Mouse (Mus musculus) heart, postnatal 36 days (tissue): ENCODE results near the gene Zfp518b. TPM values are rescaled to one million over a fixed set of nuclear protein-coding genes. Genes with fewer than 3 reads are reported as not detected.

Experiments used
- DNase-seq, 2 experiments: peaks; one replicate each; pipeline ENCODE4 v3.0.0; 2021 to 2022
- intact Hi-C: fragments of 180-260 bp; cut with DNase I; formaldehyde crosslinking; loops from one replicate; pipeline ENCODE4 v1.15.1; 2025
- total RNA-seq, 2 experiments: library from RNA; stranded (reverse); gene quantifications; 2 replicates each; pipeline ENCODE4 v1.2.3; 2021

The Zfp518b gene
- 1 to 10 TPM; 4.2 to 6.4 TPM for total RNA-seq

- intact Hi-C loops: no loop called here
- peak; percentile 82 to 86 for DNase-seq
Observed at GRCm38 (mm10) chr5:38684164-38684911, at the start of gene Zfp518b. TSS of gene Zfp518b (minus strand) at chr5:38684826.

DNA sequence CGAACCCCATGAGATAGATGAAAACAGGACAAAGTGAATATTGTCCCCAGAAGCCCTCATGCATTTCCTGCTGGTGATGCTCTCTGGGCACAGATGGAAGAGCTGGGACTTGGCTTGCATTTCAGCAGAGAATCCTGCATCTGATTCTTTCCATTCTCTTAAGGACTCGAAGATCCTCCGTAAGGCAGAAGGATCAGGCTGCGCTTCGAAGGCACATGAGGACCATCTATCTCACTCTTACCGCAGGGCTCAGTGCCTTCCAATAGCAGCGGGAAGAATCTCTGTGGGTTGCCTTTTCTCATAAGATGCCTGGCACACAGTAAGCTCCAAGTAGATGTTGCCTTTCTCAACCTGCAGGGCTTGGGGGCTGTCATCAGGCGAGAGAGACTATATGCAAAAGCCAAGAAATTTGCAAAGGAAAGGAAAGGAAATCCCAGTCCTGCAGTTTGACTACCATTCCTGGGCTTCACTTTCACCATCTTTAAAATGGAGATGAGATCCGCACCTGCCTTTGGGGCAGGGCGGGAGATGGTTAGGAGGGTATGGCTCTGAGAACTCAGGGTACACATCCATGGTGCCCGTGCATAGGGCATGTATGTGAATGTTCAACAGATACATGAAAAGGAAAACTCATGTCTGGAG is 24.4 kb upstream of the Zfp518b start:
- intact Hi-C loops: no loop called here
- no peak for DNase-seq

DNA sequence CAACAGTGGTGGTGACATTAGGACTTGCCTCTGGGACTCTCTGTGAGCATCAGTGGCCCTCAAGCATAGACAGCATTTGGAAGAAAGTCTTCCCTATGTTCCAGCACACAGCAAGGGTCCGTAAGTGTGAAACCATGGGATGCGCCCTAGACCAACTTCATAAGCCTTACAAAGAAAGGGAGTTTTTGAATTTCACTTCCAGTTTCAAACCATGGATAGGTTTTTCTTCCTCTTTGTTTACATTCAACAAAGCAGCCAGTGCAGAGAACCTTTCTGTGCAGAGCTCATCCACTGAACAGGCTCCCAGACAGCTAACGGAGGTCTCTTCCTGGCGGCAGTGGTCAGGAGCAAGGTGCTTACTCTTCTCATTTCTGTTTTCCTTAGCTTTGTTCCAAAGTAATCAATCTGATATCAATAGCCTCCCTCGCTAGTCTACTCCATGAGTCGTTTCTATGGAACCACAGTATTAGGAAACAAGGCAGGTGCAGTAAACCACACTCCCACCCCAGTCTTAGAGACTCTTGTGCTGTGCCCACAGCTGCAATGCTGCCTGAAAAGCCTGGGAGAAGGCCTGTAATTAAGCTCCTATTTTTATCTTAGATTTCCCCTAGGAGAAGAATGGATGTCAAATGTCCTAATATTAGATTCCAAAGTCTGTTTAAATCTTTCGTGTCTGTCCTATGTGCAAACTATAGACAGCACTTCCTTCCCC is 22.9 kb upstream of the Zfp518b start:
- DNase-seq: no peak
- intact Hi-C loops: no loop called here

DNA sequence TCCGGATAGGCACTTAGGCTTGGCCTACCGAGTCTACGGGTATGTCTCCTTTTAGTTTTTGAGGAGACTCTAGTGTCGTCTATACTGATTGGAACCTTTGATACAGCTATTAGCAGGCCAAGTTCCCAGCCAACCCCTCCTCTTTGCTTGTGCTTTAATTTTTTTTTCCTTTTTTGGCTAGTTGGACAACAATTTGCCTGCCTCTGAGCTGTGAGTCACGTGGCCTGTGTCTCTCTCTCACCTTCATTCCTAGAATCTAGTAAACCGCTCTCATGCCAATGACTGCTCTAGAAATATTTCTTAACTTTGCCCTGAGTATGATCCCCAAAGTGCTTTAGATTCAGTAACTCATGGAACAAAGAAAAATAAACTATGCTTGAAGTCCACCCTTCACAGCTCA is 18.3 kb upstream of the Zfp518b start:
- no peak for DNase-seq

GRCm38 (mm10) chr5:38702091-38702490 is 17.5 kb upstream of the Zfp518b start:
- intact Hi-C loops: no loop called here
- DNase-seq: no peak

More for the DNA sequence above, 18.3 kb upstream of the Zfp518b start:
- intact Hi-C loops: no loop called here

GRCm38 (mm10) chr5:38698466-38698865 is 13.8 kb upstream of the Zfp518b start:
- intact Hi-C loops: no loop called here
- DNase-seq: no peak

- intact Hi-C loops: no loop called here
Observed at GRCm38 (mm10) chr5:38698046-38698445, 13.4 kb upstream of the Zfp518b start.

GRCm38 (mm10) chr5:38696616-38697375 is 12.2 kb upstream of the Zfp518b start:
- intact Hi-C loops: no loop called here

More at GRCm38 (mm10) chr5:38698046-38698445, 13.4 kb upstream of the Zfp518b start:
- DNase-seq: no peak

DNA sequence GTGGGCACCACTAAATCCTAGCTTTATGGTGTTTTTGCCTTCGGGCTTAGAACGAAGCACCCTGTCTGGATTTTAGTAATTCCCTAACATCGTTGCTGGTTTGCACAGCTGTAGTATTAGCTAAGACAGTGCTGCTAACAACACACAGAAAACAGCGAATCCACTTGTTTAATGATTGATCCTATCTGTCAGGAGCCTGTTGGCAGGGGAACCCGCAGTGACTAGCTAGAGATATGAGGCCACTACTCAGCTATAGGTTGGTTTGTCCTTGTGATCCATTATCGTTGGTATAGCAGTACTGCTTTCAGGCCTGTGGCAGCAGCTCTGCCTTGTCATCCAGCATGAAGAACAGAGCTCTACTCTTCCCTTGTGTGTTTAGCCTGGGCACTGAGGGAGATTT is 8.2 kb upstream of the Zfp518b start:
- intact Hi-C loops: no loop called here
- no peak for DNase-seq

More at GRCm38 (mm10) chr5:38696616-38697375, 12.2 kb upstream of the Zfp518b start:
- no peak for DNase-seq

- intact Hi-C loops: no loop called here
- DNase-seq: no peak
Observed at GRCm38 (mm10) chr5:38689186-38689585, 4.6 kb upstream of the Zfp518b start.

DNA sequence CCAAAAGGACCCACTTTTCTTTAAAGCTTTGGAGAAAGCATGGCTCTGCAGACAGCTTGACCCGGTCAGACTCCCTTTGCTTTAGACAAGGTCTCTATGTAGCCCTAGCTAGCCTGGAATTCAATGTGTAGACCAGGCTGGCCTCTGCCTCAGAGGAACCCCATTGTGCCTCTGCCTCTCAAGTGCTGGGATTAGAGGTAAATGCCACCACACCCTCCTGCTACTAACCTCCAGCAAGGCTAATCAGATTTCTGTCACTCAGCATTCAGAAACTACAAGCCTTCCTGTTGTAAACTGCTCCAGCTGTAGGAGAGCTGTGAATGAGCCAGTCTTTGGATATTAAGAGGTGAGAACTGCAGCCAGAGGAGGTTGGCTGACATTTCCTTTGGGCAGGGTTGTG is 3.1 kb upstream of the Zfp518b start:
- DNase-seq: no peak
- intact Hi-C loops: no loop called here

DNA sequence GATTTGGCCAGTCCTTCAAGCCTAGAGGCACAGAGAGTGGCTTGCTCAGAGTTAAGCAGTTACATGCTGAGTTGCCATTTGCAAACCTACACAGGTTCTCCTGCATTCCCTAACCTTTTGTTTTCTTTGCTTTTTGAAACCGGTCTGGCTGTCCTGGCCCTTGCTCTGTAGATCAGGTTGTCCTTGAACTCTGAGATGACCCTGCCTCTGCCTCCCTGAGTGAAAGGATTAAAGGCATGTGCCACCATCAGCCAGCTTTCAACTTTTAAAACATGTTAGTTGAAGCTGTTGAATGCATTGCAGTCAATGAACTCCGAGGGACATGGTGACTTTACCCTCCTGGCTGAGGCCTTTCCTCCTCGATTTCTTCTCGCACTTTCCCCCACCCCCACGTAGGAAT is 25.8 kb downstream of the Zfp518b start:
- no peak for DNase-seq
- intact Hi-C loops: no loop called here

DNA sequence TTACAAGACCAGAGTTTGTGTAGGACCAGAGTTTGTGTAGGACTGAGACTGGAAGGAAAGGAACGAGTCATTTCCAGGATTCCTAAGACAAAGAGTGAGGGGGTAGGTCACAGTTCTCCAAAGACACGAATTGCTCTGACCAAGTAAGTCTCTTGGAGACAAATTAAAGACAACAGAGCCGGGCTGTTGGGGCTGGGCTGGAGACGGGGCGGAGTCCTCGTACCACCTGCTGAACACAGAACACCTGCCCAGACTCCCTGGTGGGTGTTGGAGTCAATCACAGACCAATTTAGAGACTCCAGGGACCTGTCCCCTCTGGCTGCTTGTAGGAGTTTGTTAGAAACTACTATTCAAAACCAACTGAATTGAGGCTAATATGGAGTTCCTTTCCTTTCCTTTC is 28.4 kb downstream of the Zfp518b start:
- intact Hi-C loops: no loop called here
- no peak for DNase-seq

DNA sequence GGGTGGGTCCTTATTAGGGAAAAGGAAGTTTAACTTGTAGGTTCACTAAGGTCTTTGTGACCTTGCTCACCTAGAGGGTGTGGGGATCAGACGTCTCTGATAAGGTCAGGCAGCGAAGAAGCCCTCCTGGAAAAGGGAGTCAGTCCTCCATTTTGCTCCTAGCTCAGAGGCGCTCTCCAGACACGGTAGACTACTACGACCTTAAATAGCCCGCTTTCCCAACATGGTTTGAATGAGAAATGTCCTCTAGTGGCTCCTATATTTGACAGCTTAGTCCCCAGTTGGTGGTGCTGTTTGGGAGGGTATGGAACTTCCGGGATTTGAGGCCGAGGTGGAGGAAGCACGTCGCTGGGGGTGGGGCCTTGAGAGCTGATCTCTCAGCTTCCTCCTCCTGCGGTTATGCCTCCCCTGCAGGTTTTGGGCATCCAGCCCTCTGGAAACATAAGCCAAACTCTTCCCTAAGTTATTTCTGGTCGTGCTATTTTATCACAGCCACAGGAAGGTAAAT is 29.2 kb downstream of the Zfp518b start:
- intact Hi-C loops: no loop called here
- no peak for DNase-seq

- no peak for DNase-seq
- intact Hi-C loops: no loop called here
Observed at GRCm38 (mm10) chr5:38654571-38654970, 30.1 kb downstream of the Zfp518b start.

GRCm38 (mm10) chr5:38653101-38653500 is 31.5 kb downstream of the Zfp518b start:
- intact Hi-C loops: no loop called here
- DNase-seq: no peak

- intact Hi-C loops: no loop called here
- DNase-seq: no peak
Observed at GRCm38 (mm10) chr5:38651455-38651854, 33.2 kb downstream of the Zfp518b start.

GRCm38 (mm10) chr5:38641526-38641925 is 43.1 kb downstream of the Zfp518b start:
- DNase-seq: no peak
- intact Hi-C loops: no loop called here

DNA sequence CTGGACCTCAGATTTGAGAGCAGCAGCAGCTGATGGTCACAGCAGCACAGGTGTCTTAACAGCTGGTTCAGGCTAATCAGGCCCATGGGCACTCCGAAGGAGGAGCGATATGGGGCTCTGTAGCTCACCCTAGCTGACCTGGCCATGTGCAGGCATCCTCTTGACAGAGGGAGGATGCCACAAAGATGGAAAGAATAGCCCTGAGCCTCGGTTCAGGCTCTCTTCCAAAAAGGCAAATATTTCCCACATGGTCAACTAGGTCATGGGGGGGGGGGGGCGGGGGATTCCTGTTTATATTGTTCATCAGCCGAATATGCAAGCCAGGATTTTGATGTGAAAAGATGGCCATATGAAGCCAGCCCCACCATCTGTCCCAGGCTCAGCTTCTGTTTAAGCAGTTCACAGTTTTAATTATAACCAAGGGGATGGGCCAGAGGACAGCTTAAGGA is 48.3 kb downstream of the Zfp518b start:
- no peak for DNase-seq
- intact Hi-C loops: no loop called here

- no peak for DNase-seq
- intact Hi-C loops: no loop called here
Observed at GRCm38 (mm10) chr5:38635696-38636095, 48.9 kb downstream of the Zfp518b start.
